9 mouse cellular contexts compared by ENCODE assay signal in genomic region chr10:75436604-75437217, GRCm38 (mm10). TPM values are rescaled to one million over a fixed set of nuclear protein-coding genes. Genes with fewer than 3 reads are reported as not detected.
A peak's percentile ranks its signal among the peaks of the same experiment; 100 is the strongest.
DNase-seq lines count a peak whose midpoint lies in the region; ATAC-seq and TF ChIP-seq lines count a peak whose summit lies in the region.
"Had no signal": no experiment of that assay in that cellular context is flagged by ENCODE, and none has a peak within 500 bp of the region (broad histone marks: within the 10 kb centered on the region; RNA-seq: fewer than 3 reads in every experiment).

No protein-coding gene starts in this region.

- H3K4me1 ChIP-seq in forebrain, embryonic 12.5 days: peaks cover 7% of the 10 kb centered on the region
- H3K4me1 ChIP-seq in lung, embryonic 14.5 days (ENCODE audit: insufficient read depth): no peaks in the 10 kb centered on the region

- TF ChIP-seq CTCF in layer of hippocampus, adult 2 months (conservative IDR thresholded peaks at IDR 0.05): peak; percentile 93
- peak; percentile 94 for TF ChIP-seq CTCF in lung, embryonic 14.5 days (IDR thresholded peaks at IDR 0.05; ENCODE audit: low read depth)

- H3K27ac ChIP-seq in forebrain, embryonic 12.5 days: no peak overlapping the region
- no peak overlapping the region for H3K27ac ChIP-seq in layer of hippocampus, adult 2 months
- no peak overlapping the region for H3K27ac ChIP-seq in lung, embryonic 14.5 days (ENCODE audit: low read depth)
- H3K27ac ChIP-seq: heart, embryonic 15.5 days had no signal

- no peaks in the 10 kb centered on the region for H3K36me3 ChIP-seq in forebrain, embryonic 12.5 days (replicated peaks)
- no peaks in the 10 kb centered on the region for H3K36me3 ChIP-seq in lung, embryonic 14.5 days (ENCODE audit: insufficient read depth)
- H3K36me3 ChIP-seq: heart, embryonic 15.5 days had no signal

- H3K4me3 ChIP-seq in forebrain, embryonic 12.5 days (replicated peaks): no peak overlapping the region
- H3K4me3 ChIP-seq in layer of hippocampus, adult 2 months: no peak overlapping the region
- H3K4me3 ChIP-seq in lung, embryonic 14.5 days (ENCODE audit: low read depth, low read length): no peak overlapping the region
- H3K4me3 ChIP-seq: heart, embryonic 15.5 days had no signal

- H3K4me2 ChIP-seq in forebrain, embryonic 12.5 days: no peak overlapping the region
- H3K4me2 ChIP-seq in lung, embryonic 14.5 days: no peak overlapping the region
- H3K4me2 ChIP-seq: heart, embryonic 15.5 days had no signal

- no peaks in the 10 kb centered on the region for H3K27me3 ChIP-seq in forebrain, embryonic 12.5 days
- no peaks in the 10 kb centered on the region for H3K27me3 ChIP-seq in lung, embryonic 14.5 days (ENCODE audit: insufficient read depth, low read length)
- H3K27me3 ChIP-seq: heart, embryonic 15.5 days had no signal

- peak; percentile 80 for DNase-seq in ES-CJ7 (ENCODE audit: low read depth, low spot score)
- DNase-seq in c-Kit-negative CD71-positive TER-119-positive erythroid progenitor cells, embryonic 14.5 days (ENCODE audit: low read depth, low spot score): peak; percentile 52
- peak; percentile 92 for DNase-seq in heart, postnatal 4 days
- peak; percentile 82 to 93 for DNase-seq in layer of hippocampus, adult 2 months (ENCODE audit: low spot score in 2 of 2)
- DNase-seq in lung, embryonic 14.5 days: peak; percentile 94
- peak; percentile 60 for DNase-seq in ovary, postnatal 10 days (ENCODE audit: low spot score)
- DNase-seq in thymus, postnatal 0 days (ENCODE audit: low spot score): peak; percentile 78

- peak; percentile 53 for ATAC-seq in forebrain, embryonic 12.5 days (ENCODE audit: low FRiP score)
- ATAC-seq in lung, embryonic 14.5 days (ENCODE audit: insufficient read depth): peak; percentile 38; the same call in 1 of the 2 replicates

- no peak overlapping the region for H3K9ac ChIP-seq in forebrain, embryonic 12.5 days
- H3K9ac ChIP-seq in lung, embryonic 14.5 days: no peak overlapping the region
- H3K9ac ChIP-seq: heart, embryonic 15.5 days had no signal

- 17% methylated on average over 3 of the region's 3 CpGs for WGBS in forebrain, embryonic 12.5 days
- 2% methylated on average over 3 of the region's 3 CpGs for WGBS in lung, embryonic 14.5 days

- H3K9me3 ChIP-seq in forebrain, embryonic 12.5 days: no peaks in the 10 kb centered on the region
- peaks cover 2% of the 10 kb centered on the region; the same call in 1 of the 2 replicates for H3K9me3 ChIP-seq in lung, embryonic 14.5 days (ENCODE audit: low read depth, low read length)
- H3K9me3 ChIP-seq: heart, embryonic 15.5 days had no signal

RNA-seq across cellular contexts. Expression of gene Upb1, which starts 35.8 kb away (rescaled TPM):
- polyA plus RNA-seq in forebrain, embryonic 12.5 days (2016; fragmentation: Nextera tagmentation; extraction: Ambion mirVana): not detected in 2 replicates
- under 1 TPM; 0.54 to 0.60 TPM for total RNA-seq in heart, postnatal 4 days (2021)
- total RNA-seq in layer of hippocampus, adult 2 months (2021): under 1 TPM in 1 of 2 experiments, not detected in 1; 0.31 TPM
- 0.17 and 0.76 TPM in 2 replicates for polyA plus RNA-seq in lung, embryonic 14.5 days (2014; fragmentation: Nextera tagmentation; extraction: Ambion mirVana)
- 0.42 and 0.55 TPM in 2 replicates for polyA plus RNA-seq in thymus, postnatal 0 days (2015; fragmentation: Nextera tagmentation; extraction: Ambion mirVana)
